Mouse (Mus musculus) layer of hippocampus, adult 2 months (tissue): ENCODE measurements around the gene Disp2. TPM values are rescaled to one million over a fixed set of nuclear protein-coding genes. Genes with fewer than 3 reads are reported as not detected.

ENCODE experiments used
- DNase-seq, 2 experiments: peaks; one replicate each; pipeline ENCODE4 v3.0.0; 2022; ENCODE audit warnings: low spot score in 2 of 2
- H3K27ac ChIP-seq: fragments of 200-600 bp; 2 replicates; pipeline ENCODE4 v1.8.1; 2022
- H3K4me3 ChIP-seq: fragments of 200-600 bp; 2 replicates; pipeline ENCODE4 v1.8.1; 2022; ENCODE audit warnings: mild to moderate bottlenecking
- CTCF ChIP-seq: fragments of 200-600 bp; conservative IDR thresholded peaks from 2 replicates; pipeline ENCODE4 v1.8.1; 2022; ENCODE audit warnings: antibody characterized with exemption, mild to moderate bottlenecking, moderate library complexity
- total RNA-seq, 2 experiments: library from RNA; stranded (reverse); gene quantifications; 2 replicates each; pipeline ENCODE4 v1.2.3; 2021

Disp2 gene
- total RNA-seq, 2 experiments from 2014 or later: 263 to 273 TPM

GRCm38 (mm10) chr2:118841186-118841585, 61.7 kb downstream of the Disp2 start:
- no peak overlapping the region for H3K27ac ChIP-seq
- no peak for DNase-seq
- no peak for TF ChIP-seq CTCF
- H3K4me3 ChIP-seq: no peak overlapping the region

GRCm38 (mm10) chr2:118841774-118842173, 62.3 kb downstream of the Disp2 start:
- no peak overlapping the region for H3K4me3 ChIP-seq
- TF ChIP-seq CTCF: no peak
- no peak for DNase-seq
- no peak overlapping the region for H3K27ac ChIP-seq

DNA sequence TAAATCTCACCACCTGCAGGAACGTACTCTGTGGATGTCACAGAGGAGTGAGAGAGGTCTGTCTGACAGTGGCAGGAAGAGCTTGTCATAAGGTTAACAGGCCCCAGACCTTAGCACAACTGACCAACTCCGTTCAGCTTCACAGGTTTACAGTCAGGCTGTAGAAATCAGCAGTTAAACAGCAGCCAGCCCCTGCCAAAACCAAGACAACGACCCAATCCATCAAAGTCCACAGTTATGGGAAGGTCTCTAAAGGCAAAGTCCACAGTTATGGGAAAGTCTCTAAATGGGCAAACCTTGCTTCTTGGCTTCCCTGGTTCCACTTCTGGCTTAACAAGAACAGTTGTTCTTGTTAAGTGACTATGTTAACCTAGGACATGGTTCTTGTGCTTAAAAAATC, 64.9 kb downstream of the Disp2 start:
- H3K27ac ChIP-seq: no peak overlapping the region
- no peak overlapping the region for H3K4me3 ChIP-seq
- DNase-seq: no peak
- TF ChIP-seq CTCF: no peak

DNA sequence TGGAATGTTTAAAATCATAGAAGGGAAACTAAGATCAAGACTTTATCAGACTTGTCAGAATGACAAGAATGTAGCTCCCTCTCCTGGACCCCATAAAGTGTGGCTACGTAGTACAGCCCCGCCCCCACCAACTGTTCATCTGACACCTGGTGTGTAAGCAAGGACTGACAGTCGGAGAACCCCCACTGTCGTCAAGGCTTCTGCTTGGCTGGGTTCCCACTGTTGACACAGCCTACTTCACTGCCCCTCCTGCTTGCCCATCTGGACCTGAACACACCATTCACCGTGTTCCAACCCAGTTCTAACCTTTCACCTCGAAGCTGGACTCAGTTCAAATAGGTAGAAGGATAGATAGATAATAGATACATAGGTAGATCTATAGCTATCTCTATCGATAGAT, 66.7 kb downstream of the Disp2 start:
- TF ChIP-seq CTCF: no peak

DNA sequence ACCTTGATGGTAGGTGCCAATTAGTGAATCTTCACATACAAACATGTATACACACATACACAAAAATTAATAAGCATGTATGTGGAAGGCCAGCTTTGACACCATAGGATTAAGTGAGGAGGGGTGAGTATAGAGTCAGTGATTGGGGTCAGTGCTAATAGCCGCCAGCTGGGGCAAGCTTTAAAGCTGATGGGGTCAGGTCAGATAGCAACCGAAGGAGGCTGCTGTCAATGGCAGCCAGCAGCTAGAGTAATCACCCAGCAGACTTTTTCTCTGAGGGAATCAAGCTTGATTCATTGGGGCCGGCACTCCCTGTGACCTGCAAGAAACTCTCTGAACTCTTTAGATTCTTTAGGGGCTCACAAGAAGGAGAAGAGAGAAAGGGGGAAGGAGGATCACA, 72.2 kb downstream of the Disp2 start:
- TF ChIP-seq CTCF: no peak
- Histone ChIP-seq H3K4me3 (no peak overlapping the region), H3K27ac (no peak overlapping the region)
- no peak for DNase-seq

More for the DNA sequence above, 66.7 kb downstream of the Disp2 start:
- Histone ChIP-seq H3K4me3 (no peak overlapping the region), H3K27ac (no peak overlapping the region)
- no peak for DNase-seq

Other genes with a start within 250 kb of the Disp2 start
- 1 to 10 TPM; 1.9 to 2.8 TPM for gene Bmf, start 230.0 kb upstream of the Disp2 start, total RNA-seq
- 1 to 10 TPM; 2.0 to 2.1 TPM for gene Bub1b, start 181.5 kb upstream of the Disp2 start, total RNA-seq
- 10 to 100 TPM; 57.5 to 65.7 TPM for gene Pak6, start 116.4 kb upstream of the Disp2 start, total RNA-seq
- 10 to 100 TPM; 14.8 to 15.5 TPM for gene Ankrd63, start 75.8 kb upstream of the Disp2 start, total RNA-seq
- gene Plcb2, start 51.3 kb upstream of the Disp2 start, total RNA-seq: 1 to 10 TPM; 2.3 to 2.6 TPM
- gene Inafm2, start 34.0 kb upstream of the Disp2 start, total RNA-seq: 10 to 100 TPM; 62.1 to 66.7 TPM
- 1 to 10 TPM; 7.6 to 9.6 TPM for gene Ccdc9b, start 17.1 kb upstream of the Disp2 start, total RNA-seq
- not detected for gene Phgr1, start 7.0 kb upstream of the Disp2 start, total RNA-seq
- gene Knstrn, start 34.3 kb downstream of the Disp2 start, total RNA-seq: 1 to 10 TPM; 1.5 to 3.2 TPM
- 100 to 1,000 TPM; 117 to 121 TPM for gene Ivd, start 82.2 kb downstream of the Disp2 start, total RNA-seq
- 10 to 100 TPM; 58.6 to 61.1 TPM for gene Bahd1, start 120.7 kb downstream of the Disp2 start, total RNA-seq
- 1 to 10 TPM; 2.5 to 3.0 TPM for gene Chst14, start 146.8 kb downstream of the Disp2 start, total RNA-seq
- gene Ccdc32, start 249.7 kb downstream of the Disp2 start, total RNA-seq: 10 to 100 TPM; 53.2 to 53.6 TPM